Mouse (Mus musculus): ENCODE measurements around the gene Sptlc2. TPM values are rescaled to one million over a fixed set of nuclear protein-coding genes. Genes with fewer than 3 reads are reported as not detected.

Sptlc2 gene
- 58.5 and 61.8 TPM in 2 replicates for polyA plus RNA-seq (2016; fragmentation: Nextera tagmentation; extraction: Ambion mirVana)

DNA sequence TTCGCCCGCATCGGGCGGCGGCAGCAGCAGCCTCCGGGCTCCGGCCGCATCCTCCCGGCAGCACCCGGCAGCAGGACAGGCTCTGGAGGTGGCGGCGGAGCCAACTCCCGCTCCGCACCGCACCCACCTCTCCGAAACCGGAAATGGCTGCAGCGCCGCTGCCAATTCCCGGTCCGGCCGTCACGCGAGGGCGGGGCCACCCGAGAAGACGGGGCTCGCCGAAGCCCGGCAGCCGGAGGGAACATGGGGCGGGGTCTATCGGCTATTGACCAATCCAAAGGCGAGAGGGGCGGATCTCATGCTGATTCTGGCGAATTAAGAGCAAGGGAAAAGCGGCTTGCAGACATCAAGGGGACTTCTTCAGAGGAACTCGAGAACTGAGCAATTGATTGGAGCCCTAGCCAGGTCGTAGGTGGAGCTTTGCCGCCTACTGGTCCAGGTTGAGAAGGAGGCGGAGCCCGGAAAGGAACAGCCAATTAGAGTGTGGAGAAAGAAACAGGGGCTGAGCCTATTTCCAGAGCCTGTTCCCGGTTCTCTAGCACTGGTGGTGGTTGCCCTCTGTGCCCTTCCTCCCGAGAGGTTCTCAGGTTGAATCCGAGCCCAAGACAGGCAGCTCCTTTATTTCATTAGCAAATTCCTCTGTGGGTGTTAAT, at the start of gene Sptlc2:
Gene Sptlc2 (minus strand): TSS at position 234 of the 653 bp plus-strand sequence.
- peaks cover 22% of the 10 kb centered on the region for H3K4me1 ChIP-seq
- H3K27ac ChIP-seq (replicated peaks), result peak within 1 kb of the TSS; percentile 88
- no peaks in the 10 kb centered on the region for H3K36me3 ChIP-seq (replicated peaks)
- DNase-seq (ENCODE audit: low spot score), result peak; percentile 99
- WGBS, result under 1% methylated on average over 45 of the region's 45 CpGs
- no peaks in the 10 kb centered on the region for H3K9me3 ChIP-seq
- H3K27me3 ChIP-seq (replicated peaks; ENCODE audit: low read depth, poor library complexity, severe bottlenecking), result no peaks in the 10 kb centered on the region
- peak within 1 kb of the TSS; percentile 96 for H3K4me3 ChIP-seq

DNA sequence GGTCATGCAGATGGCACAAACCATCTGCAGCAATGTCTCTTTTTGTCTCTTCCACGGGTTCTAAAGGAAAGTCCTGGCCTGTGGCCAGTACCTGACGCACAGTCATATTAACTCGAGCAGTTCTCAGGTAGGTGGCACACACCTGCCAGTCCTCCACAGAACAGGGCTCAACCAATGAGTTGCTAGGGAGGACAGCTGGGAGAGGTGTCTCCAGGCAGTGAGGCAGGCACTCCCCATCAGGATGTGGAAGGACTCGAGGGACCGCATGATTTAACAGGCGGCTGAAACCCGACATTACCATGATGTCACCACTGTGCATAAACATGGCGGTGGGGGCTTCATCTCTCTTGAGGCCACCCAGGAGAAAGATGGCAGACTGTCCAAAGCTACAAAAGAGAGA, 40.7 kb upstream of the Sptlc2 start:
- Histone ChIP-seq H3K36me3 (replicated peaks) (peaks cover 99% of the 10 kb centered on the region), H3K4me3 (no peak overlapping the region), H3K27me3 (replicated peaks; ENCODE audit: low read depth, poor library complexity, severe bottlenecking) (no peaks in the 10 kb centered on the region), H3K9me3 (no peaks in the 10 kb centered on the region), H3K4me1 (peaks cover 5% of the 10 kb centered on the region; the same call in 1 of the 2 replicates), H3K27ac (replicated peaks) (no peak overlapping the region)
- 93% methylated on average over 8 of the region's 8 CpGs for WGBS
- no peak for DNase-seq (ENCODE audit: low spot score)

DNA sequence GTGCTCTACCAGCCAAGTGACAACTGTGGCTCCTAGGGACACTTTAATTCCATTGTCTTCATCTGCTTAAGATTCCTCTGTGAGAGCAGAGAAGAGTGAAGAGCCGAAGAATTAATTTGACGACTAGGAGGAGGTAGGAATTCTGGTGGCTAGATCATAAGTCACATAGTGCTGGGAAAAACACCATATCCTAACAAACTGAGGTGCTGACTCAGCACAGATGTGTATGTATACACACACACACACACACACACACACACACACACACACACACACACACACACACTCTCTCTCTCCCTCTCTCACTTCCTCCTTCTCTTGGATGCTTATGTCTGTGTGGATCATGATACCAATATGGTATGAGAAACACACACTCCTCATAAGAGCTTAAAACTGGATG, 40.1 kb upstream of the Sptlc2 start:
- no peak for DNase-seq (ENCODE audit: low spot score)
- no peak overlapping the region for H3K27ac ChIP-seq (replicated peaks)
- peaks cover 99% of the 10 kb centered on the region for H3K36me3 ChIP-seq (replicated peaks)
- no peak overlapping the region for H3K4me3 ChIP-seq
- WGBS, result 92% methylated on average over 2 of the region's 2 CpGs
- peaks cover 5% of the 10 kb centered on the region; the same call in 1 of the 2 replicates for H3K4me1 ChIP-seq
- no peaks in the 10 kb centered on the region for H3K27me3 ChIP-seq (replicated peaks; ENCODE audit: low read depth, poor library complexity, severe bottlenecking)
- no peaks in the 10 kb centered on the region for H3K9me3 ChIP-seq

DNA sequence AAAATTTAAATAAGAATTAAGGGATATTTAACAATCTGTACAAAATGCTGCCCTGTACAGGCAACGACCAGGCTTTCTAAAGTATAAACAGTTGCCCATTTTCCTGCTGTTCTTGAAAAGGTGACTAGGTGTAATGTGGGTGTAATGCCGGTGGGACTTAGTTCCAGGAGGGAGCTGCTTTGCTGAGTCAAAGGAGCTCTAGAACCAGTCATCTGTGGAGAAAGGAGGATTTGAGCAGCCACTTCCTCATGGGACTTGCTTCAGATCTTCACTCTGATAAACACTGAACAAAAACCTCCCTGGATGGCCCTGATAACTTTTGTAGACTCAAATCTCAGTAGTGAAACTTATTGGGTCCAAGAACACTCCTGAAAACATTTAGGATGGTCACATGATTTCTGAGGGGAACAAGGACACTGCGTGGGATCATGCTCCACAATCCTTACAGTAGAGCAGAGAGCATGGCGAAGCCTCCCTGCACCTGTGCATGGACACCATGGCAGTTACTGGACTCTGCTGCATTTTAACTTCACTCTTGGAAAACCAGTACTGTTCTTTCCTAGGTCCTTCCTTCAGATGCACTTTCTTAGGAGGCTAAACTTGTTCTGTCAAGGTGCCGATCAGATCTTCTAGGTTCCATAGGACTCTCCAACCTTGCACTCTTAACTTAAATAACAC, 38.3 kb upstream of the Sptlc2 start:
- Histone ChIP-seq H3K4me3 (no peak overlapping the region), H3K9me3 (no peaks in the 10 kb centered on the region), H3K27me3 (replicated peaks; ENCODE audit: low read depth, poor library complexity, severe bottlenecking) (no peaks in the 10 kb centered on the region), H3K27ac (replicated peaks) (no peak overlapping the region), H3K36me3 (replicated peaks) (peaks cover 97% of the 10 kb centered on the region), H3K4me1 (peaks cover 5% of the 10 kb centered on the region; the same call in 1 of the 2 replicates)
- no peak for DNase-seq (ENCODE audit: low spot score)
- 94% methylated on average over 5 of the region's 5 CpGs for WGBS

DNA sequence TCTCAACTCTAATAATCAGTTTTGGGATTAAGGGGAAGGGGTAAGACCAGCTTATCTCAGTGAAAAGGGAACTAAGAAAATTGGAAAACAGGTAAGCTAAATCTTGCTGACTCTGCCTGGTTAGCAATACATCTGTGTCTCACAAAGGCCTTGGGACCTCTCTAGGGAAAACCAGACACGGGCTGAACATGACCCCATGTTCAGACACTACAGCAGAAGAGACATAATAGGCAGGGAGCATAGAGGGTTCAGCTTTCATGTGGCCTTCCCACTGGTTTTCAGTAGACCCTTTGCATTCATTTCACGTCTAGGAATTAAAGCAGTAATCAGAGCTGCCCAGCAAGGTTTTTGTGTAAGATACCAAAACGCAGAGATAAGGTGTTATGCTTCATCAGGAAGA, 36.4 kb upstream of the Sptlc2 start:
- 31% methylated on average over 3 of the region's 3 CpGs for WGBS
- Histone ChIP-seq H3K36me3 (replicated peaks) (peaks cover 77% of the 10 kb centered on the region), H3K4me1 (peaks cover 6% of the 10 kb centered on the region; the same call in 1 of the 2 replicates), H3K4me3 (no peak overlapping the region), H3K9me3 (no peaks in the 10 kb centered on the region), H3K27me3 (replicated peaks; ENCODE audit: low read depth, poor library complexity, severe bottlenecking) (no peaks in the 10 kb centered on the region), H3K27ac (replicated peaks) (no peak overlapping the region)
- no peak for DNase-seq (ENCODE audit: low spot score)

DNA sequence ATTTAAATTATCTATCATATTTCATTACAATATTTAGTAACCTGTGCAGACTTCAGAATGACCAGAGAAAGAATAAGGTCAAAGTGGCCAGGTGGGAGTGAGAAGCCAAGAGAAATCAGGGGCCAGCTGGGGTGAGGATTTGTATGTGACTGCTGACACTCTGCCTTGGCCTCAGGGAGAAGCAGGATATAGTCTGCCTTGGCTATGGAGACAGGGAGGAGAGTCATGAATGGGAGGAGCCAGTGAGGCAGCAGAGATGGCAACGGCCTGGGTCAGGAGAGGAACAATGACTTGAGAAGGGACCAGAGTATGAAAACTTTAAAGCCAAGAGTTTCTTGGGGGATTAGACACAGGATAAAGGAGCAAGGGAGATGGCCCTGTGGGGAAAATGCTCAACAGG, 35.5 kb upstream of the Sptlc2 start:
- Histone ChIP-seq H3K27ac (replicated peaks) (no peak overlapping the region), H3K36me3 (replicated peaks) (peaks cover 69% of the 10 kb centered on the region), H3K27me3 (replicated peaks; ENCODE audit: low read depth, poor library complexity, severe bottlenecking) (no peaks in the 10 kb centered on the region), H3K9me3 (no peaks in the 10 kb centered on the region), H3K4me3 (no peak overlapping the region), H3K4me1 (peaks cover 15% of the 10 kb centered on the region)
- WGBS, result 33% methylated on average over 1 of the region's 1 CpGs
- DNase-seq (ENCODE audit: low spot score), result no peak

DNA sequence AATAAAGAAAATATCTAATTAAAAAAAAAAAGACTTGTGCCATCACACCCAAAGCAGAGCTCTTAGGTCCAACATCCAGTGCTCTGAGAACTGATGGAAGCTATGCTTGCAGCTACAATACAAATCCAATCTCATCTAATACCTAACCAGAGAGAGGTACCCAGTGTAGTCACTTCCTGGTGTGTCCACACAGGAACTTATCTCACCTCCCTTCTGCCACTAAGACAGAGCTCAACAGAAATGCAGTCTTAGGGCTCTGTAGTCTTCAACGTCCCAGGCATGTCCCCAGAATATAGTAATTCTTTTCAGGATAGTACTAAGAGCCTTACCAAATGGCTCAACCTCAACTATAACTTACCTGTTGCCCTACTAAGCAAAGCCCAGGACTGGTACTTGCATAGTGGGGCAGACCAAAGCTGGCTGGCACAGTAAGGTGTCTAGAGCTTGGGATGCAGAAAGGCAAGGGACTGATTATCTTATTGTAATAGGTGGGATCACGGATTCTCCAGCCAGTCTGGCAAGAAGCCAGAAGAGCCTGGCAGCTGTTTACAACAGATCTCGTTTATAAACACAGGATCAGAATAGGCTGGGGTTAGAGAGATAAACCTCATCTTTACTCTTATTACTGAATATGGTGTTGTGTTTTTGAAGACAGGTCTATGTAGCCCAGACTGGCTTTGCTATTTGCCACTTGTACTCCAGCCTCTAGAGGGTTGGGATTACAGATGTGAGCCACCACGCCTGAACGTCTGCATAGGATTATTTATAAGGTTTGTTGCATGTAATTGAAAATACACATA, 33.8 kb upstream of the Sptlc2 start:
- Histone ChIP-seq H3K4me3 (no peak overlapping the region), H3K9me3 (no peaks in the 10 kb centered on the region), H3K27me3 (replicated peaks; ENCODE audit: low read depth, poor library complexity, severe bottlenecking) (no peaks in the 10 kb centered on the region), H3K36me3 (replicated peaks) (peaks cover 51% of the 10 kb centered on the region), H3K27ac (replicated peaks) (no peak overlapping the region), H3K4me1 (peaks cover 15% of the 10 kb centered on the region)
- DNase-seq (ENCODE audit: low spot score), result no peak
- WGBS, result 86% methylated on average over 5 of the region's 5 CpGs

DNA sequence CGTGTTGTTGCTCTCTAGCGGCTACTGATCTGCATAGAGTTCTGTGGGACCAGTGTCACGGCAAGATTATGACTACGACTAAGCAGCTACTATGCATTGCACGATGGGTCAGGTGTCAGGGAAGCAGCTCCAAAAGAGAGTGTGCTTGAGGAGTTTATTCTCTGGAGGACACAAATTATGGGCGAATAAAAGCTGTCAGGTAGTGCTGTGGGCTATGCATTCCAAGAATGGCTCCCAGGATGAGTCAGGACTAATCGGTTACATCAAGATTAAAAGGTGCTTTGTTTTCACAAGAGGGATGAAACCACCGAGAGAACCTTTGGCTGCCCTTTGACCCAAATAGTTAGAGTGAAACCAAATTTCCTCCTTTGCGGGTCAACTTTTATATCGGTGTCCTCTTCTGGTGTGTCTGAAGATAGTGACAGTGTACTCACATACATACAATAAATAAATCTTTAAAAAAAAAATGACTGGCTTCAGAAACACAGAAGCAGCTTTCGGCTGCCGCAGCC, 31.9 kb upstream of the Sptlc2 start:
- H3K36me3 ChIP-seq (replicated peaks), result peaks cover 32% of the 10 kb centered on the region
- H3K4me3 ChIP-seq, result no peak overlapping the region
- no peaks in the 10 kb centered on the region for H3K9me3 ChIP-seq
- H3K27ac ChIP-seq (replicated peaks), result no peak overlapping the region
- H3K27me3 ChIP-seq (replicated peaks; ENCODE audit: low read depth, poor library complexity, severe bottlenecking), result no peaks in the 10 kb centered on the region
- no peak for DNase-seq (ENCODE audit: low spot score)
- H3K4me1 ChIP-seq, result peaks cover 15% of the 10 kb centered on the region
- WGBS, result 72% methylated on average over 12 of the region's 12 CpGs

DNA sequence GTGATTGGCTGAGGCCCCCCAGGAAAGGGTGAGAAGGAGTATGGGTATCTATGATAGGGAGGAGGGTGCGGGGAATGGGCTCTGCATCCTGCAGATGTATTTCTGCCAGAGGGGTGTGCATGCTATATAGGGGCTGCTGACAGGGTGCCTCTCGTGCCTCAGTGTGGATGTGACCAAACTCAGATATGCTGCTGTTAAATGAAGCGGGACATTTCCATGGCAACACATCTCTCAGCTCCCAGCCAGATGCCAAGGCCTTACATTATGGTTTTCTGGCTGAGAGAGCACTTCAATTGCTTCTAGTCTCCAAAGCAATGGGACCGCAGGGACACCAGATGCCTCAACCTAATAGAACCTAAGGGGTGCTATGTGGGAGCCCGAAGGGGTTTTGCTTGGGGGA, 30.8 kb upstream of the Sptlc2 start:
- H3K36me3 ChIP-seq (replicated peaks), result peaks cover 22% of the 10 kb centered on the region
- H3K4me3 ChIP-seq, result no peak overlapping the region
- no peak overlapping the region for H3K27ac ChIP-seq (replicated peaks)
- H3K4me1 ChIP-seq, result peaks cover 10% of the 10 kb centered on the region
- no peaks in the 10 kb centered on the region for H3K9me3 ChIP-seq
- 80% methylated on average over 5 of the region's 5 CpGs for WGBS
- no peak for DNase-seq (ENCODE audit: low spot score)
- H3K27me3 ChIP-seq (replicated peaks; ENCODE audit: low read depth, poor library complexity, severe bottlenecking), result no peaks in the 10 kb centered on the region

DNA sequence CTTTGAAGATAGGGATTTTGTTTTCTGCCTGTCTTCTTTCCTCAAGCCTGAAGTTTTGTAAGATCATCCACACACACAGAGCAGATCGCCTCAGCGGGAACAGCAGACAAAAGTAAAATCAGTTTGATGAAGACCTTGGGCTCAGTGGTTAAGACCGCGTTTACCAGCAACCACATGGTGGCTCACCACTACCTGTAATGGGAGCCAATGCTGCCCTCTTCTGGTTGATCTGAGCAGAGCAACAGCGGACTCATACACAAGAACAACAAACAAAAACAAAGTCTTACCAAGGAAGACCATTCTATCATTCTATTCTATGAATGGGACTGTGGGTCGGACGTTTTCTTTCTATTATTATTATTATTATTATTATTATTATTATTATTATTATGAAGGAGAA, 28.5 kb upstream of the Sptlc2 start:
- Histone ChIP-seq H3K9me3 (no peaks in the 10 kb centered on the region), H3K36me3 (replicated peaks) (0 out of 2 replicates have a peak, but pooled peaks cover under 1% of the 10 kb centered on the region), H3K4me3 (no peak overlapping the region), H3K27me3 (replicated peaks; ENCODE audit: low read depth, poor library complexity, severe bottlenecking) (no peaks in the 10 kb centered on the region), H3K4me1 (peaks cover 10% of the 10 kb centered on the region), H3K27ac (replicated peaks) (no peak overlapping the region)
- DNase-seq (ENCODE audit: low spot score), result peak; percentile 70
- WGBS, result 38% methylated on average over 7 of the region's 7 CpGs

DNA sequence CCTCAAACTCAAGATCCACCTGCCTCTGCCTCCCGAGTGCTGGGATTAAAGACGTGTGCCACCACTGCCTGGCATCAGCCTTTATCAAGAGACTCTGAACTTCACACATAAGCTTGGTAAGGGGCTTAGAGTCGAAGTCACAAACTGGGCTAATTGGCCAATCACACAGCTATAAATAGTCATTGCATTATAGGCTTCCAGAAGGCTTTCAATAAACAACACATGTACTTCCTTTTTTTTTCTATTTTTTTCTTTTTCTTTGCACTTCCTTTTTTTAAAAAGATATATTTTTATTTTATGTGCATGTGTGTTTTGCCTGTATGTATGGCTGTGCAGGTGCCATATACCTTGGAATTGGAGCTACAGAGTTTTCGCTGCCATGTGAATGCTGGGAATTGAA, 27.2 kb upstream of the Sptlc2 start:
- Histone ChIP-seq H3K27ac (replicated peaks) (no peak overlapping the region), H3K4me3 (no peak overlapping the region), H3K36me3 (replicated peaks) (no peaks in the 10 kb centered on the region), H3K4me1 (peaks cover 14% of the 10 kb centered on the region), H3K9me3 (no peaks in the 10 kb centered on the region), H3K27me3 (replicated peaks; ENCODE audit: low read depth, poor library complexity, severe bottlenecking) (no peaks in the 10 kb centered on the region)
- 78% methylated on average over 4 of the region's 4 CpGs for WGBS
- DNase-seq (ENCODE audit: low spot score), result no peak

DNA sequence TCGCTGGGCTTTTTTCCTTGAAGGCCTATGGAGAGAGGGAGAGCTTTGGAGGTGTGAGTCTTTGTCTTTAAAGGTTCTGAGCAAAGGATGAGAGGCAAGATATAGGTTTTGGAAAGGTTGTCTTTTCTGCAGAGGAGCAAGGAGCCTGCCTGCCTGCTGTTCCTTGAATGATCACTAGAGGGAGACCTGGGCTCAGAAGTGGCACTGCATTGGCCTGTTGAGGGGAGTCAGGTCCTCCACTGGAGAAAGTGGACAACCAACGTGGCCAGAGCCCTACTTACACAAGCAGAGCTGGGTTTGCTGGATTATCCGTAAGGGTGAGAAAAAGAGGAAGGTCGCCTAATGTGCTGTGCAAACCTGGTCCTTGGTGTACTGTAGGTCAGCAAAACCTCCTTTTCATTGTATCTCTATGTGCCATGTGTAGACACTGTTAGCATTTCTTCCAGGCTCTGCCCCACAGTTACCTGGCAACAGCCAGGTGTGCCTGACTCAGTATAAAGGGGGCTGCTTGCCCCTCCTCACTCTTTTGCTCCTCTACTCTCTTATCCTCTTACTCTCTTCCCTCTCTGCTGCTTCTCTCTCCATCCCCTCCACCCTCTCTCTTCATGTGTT, 25.1 kb upstream of the Sptlc2 start:
- H3K27me3 ChIP-seq (replicated peaks; ENCODE audit: low read depth, poor library complexity, severe bottlenecking), result no peaks in the 10 kb centered on the region
- H3K4me3 ChIP-seq, result no peak overlapping the region
- H3K27ac ChIP-seq (replicated peaks), result no peak overlapping the region
- no peaks in the 10 kb centered on the region for H3K9me3 ChIP-seq
- peaks cover 5% of the 10 kb centered on the region; the same call in 1 of the 2 replicates for H3K4me1 ChIP-seq
- no peaks in the 10 kb centered on the region for H3K36me3 ChIP-seq (replicated peaks)
- 22% methylated on average over 4 of the region's 4 CpGs for WGBS
- peak; percentile 69 for DNase-seq (ENCODE audit: low spot score)
